Mouse (Mus musculus): Measurements from ENCODE around the gene Hsph1. TPM values are rescaled to one million over a fixed set of nuclear protein-coding genes. Genes with fewer than 3 reads are reported as not detected.

Hsph1 gene
- 75.9 and 79.0 TPM in 2 replicates for total RNA-seq (2014; fragmentation: Nextera tagmentation)
- total RNA-seq (2017) = 22.5 and 30.2 TPM in 2 replicates
- 113 and 145 TPM in 2 replicates for polyA plus RNA-seq (2012)

GRCm38 (mm10) chr5:149636075-149636920 lies at the start of gene Hsph1:
Gene Hsph1 (minus strand): TSS chr5:149636376.
- peaks cover 33% of the 10 kb centered on the region for H3K4me1 ChIP-seq (ENCODE audit: insufficient read depth, low read depth, low read length)
- no peaks in the 10 kb centered on the region for H3K27me3 ChIP-seq (ENCODE audit: insufficient read depth, low read length)
- H3K36me3 ChIP-seq (replicated peaks) = peaks cover 32% of the 10 kb centered on the region
- DNase-seq (ENCODE audit: low spot score) (peak; percentile 97), ATAC-seq (ENCODE audit: extremely low read depth, insufficient number of reproducible peaks, low FRiP score, poor library complexity, severe bottlenecking) (peak; percentile 85)
- TF ChIP-seq GATA2 (IDR thresholded peaks at IDR 0.05; ENCODE audit: borderline replicate concordance, low read depth, low read length) (no peak), POLR2AphosphoS5 (IDR thresholded peaks at IDR 0.05; ENCODE audit: insufficient replicate concordance, low read depth, low read length) (no peak), CTCF (IDR thresholded peaks at IDR 0.05; ENCODE audit: low read depth, low read length) (no peak), GATA1 (IDR thresholded peaks at IDR 0.05; ENCODE audit: borderline replicate concordance, low read length) (no peak), TAL1 (conservative IDR thresholded peaks at IDR 0.05; ENCODE audit: low read depth, low read length) (no peak)
- H3K4me3 ChIP-seq (ENCODE audit: low read depth, low read length) = peak within 1 kb of the TSS; percentile 95
- H3K9me3 ChIP-seq (replicated peaks) = no peaks in the 10 kb centered on the region

- Histone ChIP-seq H3K27me3 (ENCODE audit: insufficient read depth, low read length) (no peaks in the 10 kb centered on the region), H3K4me1 (ENCODE audit: insufficient read depth, low read depth, low read length) (peaks cover 21% of the 10 kb centered on the region), H3K36me3 (replicated peaks) (peaks cover 6% of the 10 kb centered on the region), H3K9me3 (replicated peaks) (no peaks in the 10 kb centered on the region), H3K4me3 (ENCODE audit: low read depth, low read length) (no peak overlapping the region)
- ATAC-seq (ENCODE audit: extremely low read depth, insufficient number of reproducible peaks, low FRiP score, poor library complexity, severe bottlenecking) = no peak
- TF ChIP-seq POLR2AphosphoS5 (IDR thresholded peaks at IDR 0.05; ENCODE audit: insufficient replicate concordance, low read depth, low read length) = no peak
- TF ChIP-seq CTCF (IDR thresholded peaks at IDR 0.05; ENCODE audit: low read depth, low read length) = no peak
- no peak for TF ChIP-seq TAL1 (conservative IDR thresholded peaks at IDR 0.05; ENCODE audit: low read depth, low read length)
- TF ChIP-seq GATA2 (IDR thresholded peaks at IDR 0.05; ENCODE audit: borderline replicate concordance, low read depth, low read length) = no peak
- no peak for TF ChIP-seq GATA1 (IDR thresholded peaks at IDR 0.05; ENCODE audit: borderline replicate concordance, low read length)
- no peak for DNase-seq (ENCODE audit: low spot score)
Measured at GRCm38 (mm10) chr5:149680946-149681345, 44.8 kb upstream of the Hsph1 start.

- DNase-seq (ENCODE audit: low spot score) (no peak), ATAC-seq (ENCODE audit: extremely low read depth, insufficient number of reproducible peaks, low FRiP score, poor library complexity, severe bottlenecking) (no peak)
- H3K4me1 ChIP-seq (ENCODE audit: insufficient read depth, low read depth, low read length) = peaks cover 21% of the 10 kb centered on the region
- no peaks in the 10 kb centered on the region for H3K27me3 ChIP-seq (ENCODE audit: insufficient read depth, low read length)
- H3K4me3 ChIP-seq (ENCODE audit: low read depth, low read length) = no peak overlapping the region
- no peaks in the 10 kb centered on the region for H3K9me3 ChIP-seq (replicated peaks)
- TF ChIP-seq CTCF (IDR thresholded peaks at IDR 0.05; ENCODE audit: low read depth, low read length) (no peak), GATA2 (IDR thresholded peaks at IDR 0.05; ENCODE audit: borderline replicate concordance, low read depth, low read length) (no peak), POLR2AphosphoS5 (IDR thresholded peaks at IDR 0.05; ENCODE audit: insufficient replicate concordance, low read depth, low read length) (no peak), TAL1 (conservative IDR thresholded peaks at IDR 0.05; ENCODE audit: low read depth, low read length) (no peak), GATA1 (IDR thresholded peaks at IDR 0.05; ENCODE audit: borderline replicate concordance, low read length) (no peak)
- peaks cover 6% of the 10 kb centered on the region for H3K36me3 ChIP-seq (replicated peaks)
Measured at GRCm38 (mm10) chr5:149679886-149680285, 43.7 kb upstream of the Hsph1 start.

- Histone ChIP-seq H3K36me3 (replicated peaks) (peaks cover 6% of the 10 kb centered on the region), H3K4me3 (ENCODE audit: low read depth, low read length) (peak overlapping the region; percentile 87; the same call in 1 of the 2 replicates), H3K9me3 (replicated peaks) (no peaks in the 10 kb centered on the region), H3K4me1 (ENCODE audit: insufficient read depth, low read depth, low read length) (peaks cover 21% of the 10 kb centered on the region), H3K27me3 (ENCODE audit: insufficient read depth, low read length) (no peaks in the 10 kb centered on the region)
- ATAC-seq (ENCODE audit: extremely low read depth, insufficient number of reproducible peaks, low FRiP score, poor library complexity, severe bottlenecking) (no peak), DNase-seq (ENCODE audit: low spot score) (no peak)
- TF ChIP-seq GATA2 (IDR thresholded peaks at IDR 0.05; ENCODE audit: borderline replicate concordance, low read depth, low read length) = no peak
- TF ChIP-seq POLR2AphosphoS5 (IDR thresholded peaks at IDR 0.05; ENCODE audit: insufficient replicate concordance, low read depth, low read length) = no peak
- TF ChIP-seq GATA1 (IDR thresholded peaks at IDR 0.05; ENCODE audit: borderline replicate concordance, low read length) = no peak
- TF ChIP-seq CTCF (IDR thresholded peaks at IDR 0.05; ENCODE audit: low read depth, low read length) = no peak
- no peak for TF ChIP-seq TAL1 (conservative IDR thresholded peaks at IDR 0.05; ENCODE audit: low read depth, low read length)
Measured at GRCm38 (mm10) chr5:149679362-149679761, 43.2 kb upstream of the Hsph1 start.

- H3K9me3 ChIP-seq (replicated peaks) = no peaks in the 10 kb centered on the region
- H3K27me3 ChIP-seq (ENCODE audit: insufficient read depth, low read length) = no peaks in the 10 kb centered on the region
- H3K36me3 ChIP-seq (replicated peaks) = peaks cover 6% of the 10 kb centered on the region
- ATAC-seq (ENCODE audit: extremely low read depth, insufficient number of reproducible peaks, low FRiP score, poor library complexity, severe bottlenecking) = no peak
- H3K4me1 ChIP-seq (ENCODE audit: insufficient read depth, low read depth, low read length) = peaks cover 20% of the 10 kb centered on the region
- no peak for DNase-seq (ENCODE audit: low spot score)
- TF ChIP-seq POLR2AphosphoS5 (IDR thresholded peaks at IDR 0.05; ENCODE audit: insufficient replicate concordance, low read depth, low read length) (no peak), GATA1 (IDR thresholded peaks at IDR 0.05; ENCODE audit: borderline replicate concordance, low read length) (no peak), TAL1 (conservative IDR thresholded peaks at IDR 0.05; ENCODE audit: low read depth, low read length) (no peak), GATA2 (IDR thresholded peaks at IDR 0.05; ENCODE audit: borderline replicate concordance, low read depth, low read length) (no peak), CTCF (IDR thresholded peaks at IDR 0.05; ENCODE audit: low read depth, low read length) (no peak)
- H3K4me3 ChIP-seq (ENCODE audit: low read depth, low read length) = peak overlapping the region; percentile 87
Measured at GRCm38 (mm10) chr5:149678990-149679348, 42.8 kb upstream of the Hsph1 start.

Measured in G1E (cell line).